Mouse (Mus musculus): ENCODE data around the gene Nfic.
A peak's percentile ranks its signal among the peaks of the same experiment; 100 is the strongest.

Nfic gene

DNA sequence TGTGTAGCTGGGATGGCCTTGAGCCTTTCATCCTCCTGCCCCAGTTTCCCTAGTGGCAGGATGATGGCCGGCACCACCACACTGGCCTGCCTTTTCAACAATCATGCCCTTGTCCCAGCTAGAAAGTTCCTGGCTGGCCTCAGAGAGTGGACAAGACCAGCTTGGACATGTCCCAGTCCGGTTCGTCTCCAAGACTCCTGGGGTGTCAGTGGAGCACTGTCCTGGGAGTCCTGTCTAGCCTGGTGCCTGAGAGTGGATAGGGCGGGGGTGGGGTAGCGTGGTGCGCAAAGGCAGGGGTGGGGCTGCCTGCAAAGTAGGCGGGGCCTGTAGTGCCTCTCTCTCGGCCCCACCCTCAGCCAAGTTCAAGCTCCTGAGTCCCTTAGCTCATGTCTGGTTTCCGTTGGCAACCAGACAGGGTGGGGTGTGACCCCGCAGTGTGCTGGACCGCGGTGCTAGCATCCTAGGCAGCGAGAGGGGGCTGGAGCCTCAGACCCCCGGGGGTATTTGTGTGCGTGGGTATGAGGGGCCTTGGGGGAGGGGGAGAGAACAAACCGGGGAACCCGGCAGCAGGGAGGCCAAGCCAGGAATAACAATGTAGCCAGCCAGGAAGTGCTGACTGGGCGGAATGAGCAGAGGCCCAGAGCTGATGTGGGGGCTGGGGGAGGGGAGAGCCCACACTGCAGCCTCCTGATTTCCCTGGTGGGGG is 53.8 kb downstream of the Nfic start:
- DNase-seq = peak; percentile 64

DNA sequence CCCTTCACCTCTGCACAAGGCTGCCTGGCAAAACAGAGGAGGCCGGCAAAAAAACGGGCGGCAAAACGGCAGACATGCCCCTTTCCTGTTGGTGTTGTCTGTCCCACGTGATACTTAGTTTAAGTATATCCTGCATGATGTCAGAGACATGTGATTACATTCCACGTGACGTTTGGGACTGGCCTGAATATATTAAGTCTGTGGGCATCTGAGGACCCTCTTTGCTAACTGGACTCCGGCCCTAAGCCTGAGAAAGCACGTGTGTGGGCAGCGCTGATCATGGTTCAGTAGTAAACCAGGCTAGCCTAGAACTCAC is 54.3 kb downstream of the Nfic start:
- DNase-seq = no peak

DNA sequence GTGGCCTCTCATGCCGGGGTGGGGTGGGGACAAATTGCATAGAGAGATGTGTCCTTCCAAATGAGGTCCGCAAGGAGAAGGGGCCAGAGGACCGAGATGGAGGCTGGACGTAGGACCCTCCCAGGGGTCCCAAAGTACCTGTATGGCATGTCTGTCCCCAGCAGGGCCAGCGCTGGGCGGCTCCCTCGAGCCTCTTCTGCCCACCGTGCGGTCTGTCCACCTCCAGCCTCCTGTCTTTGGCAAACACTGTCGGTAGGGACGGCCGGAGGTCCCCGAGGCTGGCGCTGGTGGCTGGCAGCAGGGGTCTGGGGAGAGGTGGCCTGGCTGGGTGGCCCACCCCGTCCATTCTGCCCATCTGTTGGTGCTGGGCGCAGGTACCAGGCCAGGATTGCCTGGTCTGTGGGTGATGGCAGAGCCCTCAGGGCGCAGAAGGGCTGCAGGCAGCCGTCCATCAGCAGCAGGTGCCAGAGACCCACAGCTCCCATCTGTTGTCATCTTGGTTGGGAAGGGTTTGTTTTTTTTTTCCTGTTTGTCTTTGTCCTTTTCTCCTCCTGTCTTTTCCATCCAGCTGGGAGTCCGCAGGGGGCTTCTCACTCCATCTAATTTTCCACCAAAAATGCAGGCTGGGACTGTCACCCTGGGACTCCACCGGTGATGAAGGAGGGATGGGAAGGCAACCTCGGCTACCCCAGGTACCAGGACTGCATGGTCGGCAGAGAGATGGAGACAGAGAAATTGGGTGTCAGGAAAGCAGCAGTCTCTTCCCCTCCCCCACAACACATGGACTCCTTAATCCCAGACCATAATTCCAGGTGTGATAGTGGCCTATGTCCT is 54.8 kb downstream of the Nfic start:
- peak; percentile 91 for DNase-seq

DNA sequence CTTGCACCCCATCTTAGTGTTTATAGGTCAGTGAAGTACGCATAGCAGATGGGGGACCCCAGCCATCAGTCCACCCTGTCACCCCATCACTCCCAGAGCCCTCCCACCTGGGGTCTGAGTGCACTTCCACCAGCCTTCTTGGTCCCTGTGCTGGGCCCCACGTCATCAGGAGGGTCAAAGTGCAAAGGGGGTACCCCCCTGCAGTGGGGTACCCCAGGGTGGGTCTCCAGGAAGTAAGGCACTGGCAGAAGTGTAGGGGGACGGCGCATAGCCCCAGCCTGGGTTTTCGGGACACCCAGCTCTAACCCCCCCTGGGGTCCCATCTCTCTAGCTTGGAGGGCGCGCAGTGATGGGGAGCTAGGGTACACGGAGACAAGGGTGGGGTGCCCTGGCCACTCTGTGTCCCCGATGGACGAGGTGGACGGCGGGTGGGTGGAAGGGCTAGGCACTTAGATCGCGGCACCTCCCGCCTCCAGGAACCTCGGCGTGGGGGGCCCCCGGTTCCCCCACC is 55.6 kb downstream of the Nfic start:
- DNase-seq = no peak

DNA sequence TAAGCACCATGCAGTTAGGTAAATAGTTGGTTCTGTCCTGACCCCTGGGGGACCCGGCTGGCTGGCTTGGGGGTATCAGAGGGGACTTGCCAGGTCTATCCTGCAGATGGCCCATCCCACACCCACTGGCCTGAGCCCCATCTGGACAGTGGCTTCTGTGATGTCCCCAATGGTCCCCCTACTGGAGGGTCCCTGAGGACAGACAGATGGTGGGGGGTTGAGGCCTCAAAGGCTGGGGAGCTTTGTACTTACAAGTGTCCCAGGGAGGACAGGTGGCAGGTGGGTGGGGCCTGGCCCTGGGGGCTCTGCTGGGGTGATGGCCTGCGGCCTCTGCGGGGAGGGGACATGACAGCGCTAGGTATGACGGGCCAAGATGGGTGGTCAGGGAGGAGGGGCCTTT is 56.1 kb downstream of the Nfic start:
- DNase-seq = no peak

DNA sequence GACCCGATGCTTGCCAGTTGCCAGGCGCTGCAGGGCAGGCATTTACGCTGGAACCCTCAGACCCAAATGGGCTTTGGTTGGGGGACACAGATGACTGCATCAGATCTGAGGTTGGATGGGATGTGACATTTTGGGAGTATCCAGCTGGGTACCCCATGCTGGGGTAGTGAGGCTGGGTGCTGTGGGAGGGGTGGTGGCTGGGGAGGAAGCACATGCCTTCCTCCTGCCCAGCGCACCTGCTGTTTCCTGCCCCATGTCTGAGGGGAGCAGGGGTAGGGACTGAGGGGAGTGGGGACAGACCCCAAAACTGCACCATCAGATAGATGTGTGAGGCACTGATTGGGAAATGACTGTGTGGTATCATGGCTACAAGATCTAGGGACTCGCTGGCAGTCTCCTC is 58.7 kb downstream of the Nfic start:
- peak; percentile 28 for DNase-seq

DNA sequence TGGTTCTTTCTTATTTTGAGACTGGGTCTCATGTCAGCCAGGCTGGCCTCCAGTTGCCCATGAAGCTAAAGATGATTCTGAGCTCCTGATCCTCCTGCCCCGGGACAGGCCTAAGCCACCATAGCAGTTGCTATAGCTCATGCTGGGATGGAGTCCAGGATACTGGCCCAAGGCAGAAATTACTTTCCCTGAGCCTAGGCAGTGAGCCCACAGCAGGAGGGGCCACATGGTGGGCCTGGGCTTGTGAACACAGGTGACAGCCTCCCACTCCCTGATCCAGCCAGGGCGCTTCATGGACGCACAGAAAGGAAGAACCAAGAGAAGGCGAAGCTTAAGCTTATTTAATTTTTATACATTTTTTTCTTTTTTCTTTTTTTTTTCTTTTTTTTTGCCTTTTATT is 59.6 kb downstream of the Nfic start:
- no peak for DNase-seq

DNA sequence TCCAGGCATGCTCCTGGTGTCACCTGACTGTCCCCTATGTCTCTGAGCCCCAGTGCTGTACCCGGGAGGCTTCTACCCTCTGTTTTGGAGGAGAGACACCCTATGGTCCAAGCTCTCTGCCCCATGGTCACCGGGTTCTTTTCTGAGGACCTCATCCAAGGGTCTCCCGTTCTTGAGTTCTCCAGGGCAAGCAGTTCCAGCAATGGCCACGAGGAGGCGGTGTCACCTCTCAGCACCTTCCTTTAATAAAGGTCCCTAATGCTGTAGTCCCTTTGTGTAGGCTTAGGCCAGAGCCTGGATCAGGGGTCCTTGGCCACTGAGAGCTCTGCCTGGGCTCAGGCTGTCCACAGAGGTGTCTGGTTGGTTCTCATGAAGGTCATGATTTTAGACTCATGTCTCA is 60.3 kb downstream of the Nfic start:
- DNase-seq = peak; percentile 79

DNA sequence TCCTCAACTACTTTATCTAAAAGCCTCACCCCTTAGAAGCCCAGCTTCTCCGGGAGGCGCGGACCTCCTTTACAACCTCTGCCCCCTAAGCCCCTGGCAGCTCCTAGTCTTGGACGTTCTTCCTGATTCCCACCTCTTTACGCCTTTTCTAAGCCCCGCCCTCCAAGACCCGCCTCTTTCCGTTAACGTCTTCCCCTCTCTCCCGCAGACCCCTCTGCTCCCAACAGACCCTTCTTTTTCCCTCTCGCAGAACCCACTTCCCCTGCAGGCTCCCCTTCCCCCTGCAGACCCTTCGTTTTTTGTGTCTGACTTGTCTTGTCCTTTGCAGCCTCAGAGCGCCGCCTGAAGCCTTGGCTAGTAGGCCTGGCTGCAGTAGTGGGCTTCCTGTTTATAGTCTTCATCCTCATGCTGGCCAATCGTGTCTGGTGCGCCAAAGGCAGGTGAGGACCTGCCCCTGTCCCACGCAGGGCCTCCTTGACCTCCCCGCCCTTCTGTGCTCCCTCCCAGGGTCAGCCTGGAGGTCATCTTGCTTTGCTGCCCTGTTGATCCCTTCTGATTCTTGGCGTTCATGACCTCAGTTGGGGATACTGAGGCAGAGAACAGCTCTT is 61.9 kb downstream of the Nfic start:
- DNase-seq = no peak

DNA sequence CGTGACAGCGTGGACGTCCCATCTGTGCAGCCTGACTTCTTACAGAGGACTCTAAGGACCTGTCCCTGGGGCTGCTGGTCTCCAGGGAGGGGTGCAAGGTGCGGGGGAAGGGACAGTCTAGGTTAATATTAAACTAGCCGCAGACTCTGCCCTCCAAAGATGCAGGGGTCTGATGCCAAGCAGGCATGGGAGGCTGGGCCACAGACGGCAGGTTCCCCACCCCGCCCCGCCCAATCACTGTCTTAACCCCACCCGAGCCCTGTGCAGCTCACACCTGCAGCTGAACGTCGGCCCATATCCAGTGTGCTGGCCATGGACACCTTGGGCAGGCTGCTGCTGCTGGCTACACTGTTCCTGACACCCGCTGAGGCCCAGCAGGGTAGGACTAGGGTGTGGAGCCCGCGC is 62.7 kb downstream of the Nfic start, which contains the start of gene Smim24:
Smim24 (plus strand) TSS at position 271 of the 405 bp plus-strand sequence.
- DNase-seq = no peak

DNA sequence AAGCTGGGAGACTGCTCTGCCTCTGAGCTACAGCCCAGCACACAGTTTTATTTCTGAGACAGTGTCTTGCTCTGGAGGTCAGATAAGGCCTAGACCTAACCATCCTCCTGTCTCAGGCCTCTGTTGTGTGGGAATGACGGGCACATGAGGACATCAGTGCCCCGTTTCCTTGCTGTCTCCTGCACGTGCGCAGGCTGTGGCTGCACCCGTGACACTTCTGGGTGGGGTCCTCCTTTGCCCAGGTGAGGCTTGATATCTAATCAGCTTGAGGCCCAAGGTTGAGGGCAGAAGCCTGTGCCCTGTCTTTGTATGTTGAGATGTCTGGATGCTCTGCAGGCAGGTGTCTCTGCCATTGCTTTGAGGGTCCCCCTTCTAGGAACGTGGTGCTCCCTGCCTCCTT is 63.2 kb downstream of the Nfic start:
- DNase-seq = no peak

DNA sequence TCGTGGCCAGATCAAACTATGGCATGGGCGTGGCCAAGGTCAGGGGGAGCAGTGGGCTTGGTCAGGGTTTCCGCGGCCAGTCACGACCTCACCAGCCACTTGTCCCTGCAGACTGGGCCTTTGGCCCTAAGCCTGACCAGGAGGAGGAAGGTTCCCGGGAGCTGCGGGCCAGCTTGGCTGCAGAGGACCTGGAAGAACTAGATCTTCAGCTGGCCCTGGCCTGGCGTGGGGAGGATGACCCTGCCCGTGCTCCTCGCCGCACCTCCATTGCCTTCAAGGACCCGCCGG is 64.8 kb downstream of the Nfic start:
- no peak for DNase-seq

DNA sequence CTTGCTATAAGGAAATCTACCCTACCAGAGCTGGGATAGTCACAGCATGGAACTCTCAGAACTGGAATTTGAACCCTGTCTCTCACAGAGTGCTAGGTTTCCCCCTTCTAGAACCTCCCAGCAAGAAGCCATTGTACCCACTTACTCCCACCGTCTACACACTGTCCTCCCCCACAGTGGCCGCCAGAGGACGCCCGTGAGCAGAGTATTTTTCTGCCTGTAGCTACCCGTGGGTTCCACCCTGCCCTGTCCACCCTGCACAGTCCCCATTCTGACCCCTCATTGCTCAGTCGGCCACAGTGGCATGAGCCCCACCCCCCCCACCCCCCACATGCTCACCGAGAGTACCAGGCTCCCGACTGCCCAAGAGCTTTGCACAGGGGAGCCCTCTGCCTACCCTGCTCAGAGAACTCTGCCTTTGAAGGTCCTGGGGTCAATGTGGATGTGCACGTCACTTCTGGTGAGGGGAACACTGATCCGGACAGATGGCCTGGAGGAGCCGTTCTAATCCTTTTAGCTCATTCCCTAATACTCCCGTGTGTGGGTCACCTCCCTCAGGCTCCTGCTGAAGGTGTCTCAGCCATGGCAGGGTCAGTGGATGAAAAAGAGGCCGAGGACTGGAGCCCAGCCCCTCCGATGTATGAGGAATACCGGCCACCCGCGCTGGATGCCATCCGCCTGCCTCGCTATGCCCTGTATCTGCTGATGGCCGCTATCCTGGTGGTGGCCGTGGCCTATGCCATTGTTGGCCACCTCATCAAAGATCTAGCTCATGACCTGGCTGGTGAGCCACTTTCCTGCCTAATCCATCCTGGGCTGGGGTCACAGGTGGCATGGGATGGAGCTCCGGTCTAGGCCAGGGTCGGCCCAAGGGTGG is 65.4 kb downstream of the Nfic start:
- DNase-seq = peak; percentile 79

DNA sequence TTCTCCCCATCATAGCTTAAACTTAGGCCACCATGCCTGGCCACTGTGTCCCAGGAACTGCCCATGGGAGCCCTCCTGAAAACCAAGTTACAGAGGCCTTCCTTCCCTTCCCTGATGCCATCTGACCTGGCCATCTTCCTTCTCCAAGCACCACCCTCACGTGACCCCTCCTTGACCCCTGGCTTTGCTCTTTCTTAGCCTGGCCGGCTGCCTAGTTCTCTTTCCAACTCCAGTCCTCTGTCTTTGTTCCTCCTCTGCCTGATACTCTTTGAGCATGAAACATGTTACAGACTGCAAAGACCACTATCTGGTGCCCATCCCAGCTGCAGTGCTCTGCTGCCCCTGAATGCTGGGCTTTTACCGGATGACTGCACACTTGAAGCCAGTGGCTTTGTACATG is 66.1 kb downstream of the Nfic start:
- no peak for DNase-seq

DNA sequence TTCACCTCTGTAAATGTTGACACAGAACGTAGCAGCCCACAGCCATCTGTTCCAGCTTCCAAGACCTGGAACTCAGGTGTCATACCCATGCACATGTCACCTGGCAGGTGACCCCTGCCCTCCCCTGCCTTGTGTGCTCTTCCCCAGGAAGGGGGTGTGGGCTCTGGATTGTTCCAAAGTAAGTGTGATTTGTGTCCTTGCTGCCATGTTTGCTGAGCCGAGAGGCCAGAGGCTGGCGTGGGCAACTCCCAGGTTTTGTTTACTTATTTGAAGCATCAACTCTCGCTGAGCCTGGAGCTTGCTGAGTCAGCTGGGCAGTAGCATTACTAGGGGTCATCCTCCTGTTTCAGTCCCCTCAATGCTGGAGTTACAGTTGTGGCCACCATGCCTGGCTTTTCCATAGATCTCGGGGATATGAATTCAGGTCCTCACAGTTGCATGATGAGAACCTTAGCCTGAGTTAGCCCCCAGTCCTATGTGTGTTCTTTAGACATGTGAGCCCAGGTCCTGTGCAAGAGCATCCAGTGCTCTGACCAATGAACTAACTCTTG is 66.9 kb downstream of the Nfic start, which contains the start of gene Gm48552:
Gm48552 (plus strand) TSS at position 501 of the 551 bp plus-strand sequence.
- no peak for DNase-seq

DNA sequence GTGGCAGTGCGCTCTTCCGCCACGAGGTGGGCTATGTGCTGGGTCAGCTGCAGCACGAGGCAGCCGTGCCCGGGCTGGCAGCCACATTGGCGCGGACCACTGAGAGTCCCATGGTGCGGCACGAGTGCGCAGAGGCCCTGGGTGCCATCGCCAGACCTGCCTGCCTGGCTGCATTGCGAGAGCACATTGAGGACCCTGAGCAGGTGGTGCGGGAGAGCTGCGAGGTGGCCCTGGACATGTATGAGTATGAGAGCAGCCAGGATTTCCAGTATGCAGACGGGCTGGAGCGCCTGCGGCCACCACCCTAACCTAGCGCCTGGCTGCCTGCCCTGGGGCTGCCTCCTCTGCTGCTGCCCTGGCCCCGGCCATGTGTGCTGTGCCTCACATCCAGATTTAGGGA is 67.7 kb downstream of the Nfic start:
- no peak for DNase-seq

DNA sequence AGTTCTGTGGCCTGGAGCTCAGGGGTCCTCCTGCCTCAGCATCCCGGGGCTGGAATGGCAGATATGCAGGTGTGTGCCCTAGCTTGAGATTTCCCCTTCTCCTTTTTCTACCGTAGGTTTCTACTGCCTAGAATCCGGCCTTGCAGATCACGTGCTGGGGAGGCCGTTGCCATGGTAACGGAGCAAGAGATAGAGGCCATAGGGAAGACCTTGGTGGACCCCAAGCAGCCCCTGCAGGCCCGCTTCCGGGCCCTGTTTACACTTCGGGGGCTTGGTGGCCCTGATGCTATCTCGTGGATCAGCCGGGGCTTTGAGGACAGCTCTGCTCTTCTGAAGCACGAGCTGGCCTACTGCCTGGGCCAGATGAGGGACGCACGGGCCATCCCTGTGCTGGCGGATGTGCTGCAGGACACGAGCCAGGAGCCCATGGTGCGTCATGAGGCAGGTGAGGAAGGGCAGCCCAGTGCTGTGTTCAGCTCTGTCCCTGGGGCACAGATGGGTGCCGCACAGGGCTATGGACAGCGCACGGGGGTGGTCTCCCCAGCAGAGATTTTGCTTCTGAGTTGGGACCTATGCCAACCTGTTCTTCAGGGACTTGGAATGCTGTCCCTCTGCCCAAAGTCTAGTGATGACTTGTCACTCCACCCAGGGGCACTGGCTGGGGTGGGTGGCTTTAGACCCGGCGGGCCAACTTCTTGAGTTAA is 69.7 kb downstream of the Nfic start:
- DNase-seq = no peak

DNA sequence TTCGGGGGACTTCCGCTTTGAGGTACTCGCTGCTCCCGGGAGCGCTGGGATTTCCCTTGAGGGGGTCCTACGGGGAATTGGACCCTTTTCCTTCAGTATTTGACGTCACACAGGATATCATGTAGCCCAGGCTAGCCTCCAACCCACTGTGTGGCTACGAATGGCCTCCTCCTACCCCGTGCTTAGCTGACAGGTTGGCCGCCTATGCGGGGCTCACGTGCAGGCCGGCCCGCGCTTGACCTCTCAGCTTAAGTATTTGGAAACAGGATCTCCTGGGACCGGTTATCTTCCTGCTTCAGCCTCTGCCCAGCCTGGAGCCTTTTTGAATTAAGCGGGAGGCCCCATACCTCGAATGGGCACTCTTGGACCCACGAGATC is 70.8 kb downstream of the Nfic start:
- DNase-seq = no peak

DNA sequence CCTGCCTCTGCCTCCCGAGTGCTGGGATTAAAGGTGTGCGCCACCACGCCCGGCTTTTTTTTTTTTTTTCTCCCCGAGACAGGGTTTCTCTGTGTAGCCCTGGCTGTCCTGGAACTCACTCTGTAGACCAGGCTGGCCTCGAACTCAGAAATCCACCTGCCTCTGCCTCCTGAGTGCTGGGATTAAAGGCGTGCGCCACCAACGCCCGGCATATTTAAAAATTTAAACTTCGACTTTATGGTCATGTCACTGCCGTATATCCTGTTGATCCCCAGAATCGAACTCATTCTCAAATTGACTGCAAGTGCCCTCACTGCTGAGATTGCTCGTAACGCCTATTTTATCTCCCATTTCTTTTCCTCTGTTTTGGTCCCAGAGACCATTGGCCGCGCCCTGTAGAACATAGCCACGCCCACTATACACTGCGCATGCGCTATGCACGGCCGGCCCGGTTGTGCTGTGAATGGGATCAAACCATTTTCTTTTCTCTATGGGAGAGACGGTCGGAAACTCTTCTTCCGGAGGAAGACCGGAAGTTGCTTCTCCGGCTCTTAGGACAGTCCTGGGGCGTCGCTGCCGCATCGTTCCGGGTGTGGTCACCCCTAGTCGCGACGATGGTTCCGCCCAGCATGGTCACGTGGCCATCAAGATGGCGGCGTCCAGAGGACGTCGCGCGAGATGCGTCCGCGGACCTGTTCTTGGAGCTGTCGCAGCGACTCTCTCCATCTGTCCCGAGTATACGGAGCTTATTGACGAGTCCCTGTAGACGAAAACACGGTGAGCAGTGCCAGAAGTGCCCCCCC is 71.4 kb downstream of the Nfic start, which contains the start of the genes Dohh and Gm48551:
Dohh (plus strand) TSS at position 627 of the 803 bp plus-strand sequence.
Gm48551 (plus strand) TSS at position 665 of the 803 bp plus-strand sequence.
- DNase-seq = peak; percentile 100

DNA sequence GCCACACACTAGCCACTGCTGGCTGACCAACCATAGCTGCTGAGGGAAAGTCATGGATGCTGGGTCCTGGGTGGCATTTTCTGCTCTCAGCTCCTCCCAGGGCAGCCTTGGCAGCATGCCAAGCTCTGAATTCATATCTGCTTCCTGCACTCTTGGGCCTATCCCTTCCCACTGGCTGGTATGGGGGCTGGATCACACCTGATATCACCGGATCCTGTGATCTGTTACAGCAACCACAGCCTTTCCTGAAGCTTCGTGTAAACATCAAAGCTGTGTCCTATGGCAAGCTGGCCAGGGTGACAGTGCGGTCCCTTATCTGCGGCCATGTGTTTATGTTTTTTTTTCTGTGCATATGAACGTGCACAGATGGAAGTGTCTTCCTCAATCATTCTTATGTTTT is 73.4 kb downstream of the Nfic start:
- DNase-seq = no peak

DNA sequence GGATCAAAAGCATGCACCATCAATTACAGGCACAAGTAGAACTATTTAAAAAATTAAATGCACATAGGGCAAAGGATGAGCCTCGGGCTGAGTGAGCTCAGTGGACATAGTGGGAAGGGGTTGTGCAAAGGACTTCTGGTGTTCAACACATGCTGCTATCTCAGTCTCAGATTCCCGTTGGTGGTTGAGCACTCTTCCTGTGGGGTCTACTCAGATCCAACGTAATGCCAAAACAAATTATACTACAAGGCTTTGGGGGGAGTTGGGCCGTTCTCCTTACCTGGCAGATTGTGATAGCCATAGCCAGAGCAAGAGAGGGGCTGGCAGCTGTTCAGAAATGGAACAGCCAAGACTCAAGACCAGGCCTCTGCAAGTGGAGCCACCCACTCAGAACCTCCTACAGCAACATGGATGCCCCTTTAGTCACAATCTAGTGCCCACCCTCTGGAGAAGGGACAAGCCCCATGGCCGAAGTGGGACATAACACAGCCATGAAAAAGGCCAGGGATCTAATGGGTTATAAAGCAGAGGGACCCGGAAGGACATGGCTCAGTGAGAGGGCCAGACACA is 75.5 kb downstream of the Nfic start:
- DNase-seq = no peak
